In genomic region chr19:45574941-45575631, GRCm38 (mm10) we compare ENCODE assay signal across 8 mouse cellular contexts. TPM values are rescaled to one million over a fixed set of nuclear protein-coding genes. Genes with fewer than 3 reads are reported as not detected.
DNase-seq lines count a peak whose midpoint lies in the region; ATAC-seq lines count a peak whose summit lies in the region.

No protein-coding gene starts in this region.

- H3K4me2 ChIP-seq in midbrain, embryonic 13.5 days (replicated peaks) = no peak overlapping the region
- H3K4me2 ChIP-seq in midbrain, embryonic 16.5 days (ENCODE audit: low read length) = no peak overlapping the region
- H3K4me2 ChIP-seq in forebrain, embryonic 15.5 days (replicated peaks) = no peak overlapping the region

- no peaks in the 10 kb centered on the region for H3K9me3 ChIP-seq in midbrain, embryonic 13.5 days
- no peaks in the 10 kb centered on the region for H3K9me3 ChIP-seq in midbrain, embryonic 16.5 days (replicated peaks; ENCODE audit: control insufficient read depth, low read length, poor library complexity, severe bottlenecking)
- H3K9me3 ChIP-seq in forebrain, embryonic 15.5 days = no peaks in the 10 kb centered on the region

- H3K9ac ChIP-seq in midbrain, embryonic 13.5 days (replicated peaks) = peak overlapping the region; percentile 10; the same call in 1 of the 2 replicates
- no peak overlapping the region for H3K9ac ChIP-seq in midbrain, embryonic 16.5 days (ENCODE audit: low read depth, low read length)
- no peak overlapping the region for H3K9ac ChIP-seq in forebrain, embryonic 15.5 days (replicated peaks)

- H3K27me3 ChIP-seq in midbrain, embryonic 13.5 days = peaks cover 92% of the 10 kb centered on the region
- 0 out of 2 replicates have a peak, but pooled peaks cover 10% of the 10 kb centered on the region for H3K27me3 ChIP-seq in midbrain, embryonic 16.5 days (ENCODE audit: control insufficient read depth, insufficient read depth, low read depth, low read length)
- H3K27me3 ChIP-seq in forebrain, embryonic 15.5 days = no peaks in the 10 kb centered on the region

- no peak for ATAC-seq in midbrain, embryonic 13.5 days
- no peak for ATAC-seq in midbrain, embryonic 16.5 days
- no peak for ATAC-seq in forebrain, embryonic 15.5 days (replicated peaks)

- no peak overlapping the region for H3K27ac ChIP-seq in midbrain, embryonic 13.5 days
- H3K27ac ChIP-seq in midbrain, embryonic 16.5 days (ENCODE audit: low read length) = no peak overlapping the region
- no peak overlapping the region for H3K27ac ChIP-seq in forebrain, embryonic 15.5 days (replicated peaks)

- no peak overlapping the region for H3K4me3 ChIP-seq in midbrain, embryonic 13.5 days (replicated peaks)
- H3K4me3 ChIP-seq in midbrain, embryonic 16.5 days (ENCODE audit: low read depth, low read length) = no peak overlapping the region
- H3K4me3 ChIP-seq in forebrain, embryonic 15.5 days = no peak overlapping the region

- peak; percentile 77 for DNase-seq in induced T-regulatory cell, adult 2 months (ENCODE audit: low read depth)
- DNase-seq in lung, postnatal 25 days (ENCODE audit: low spot score) = peak; percentile 50
- peak; percentile 78 for DNase-seq in thymus, postnatal 25 days
- DNase-seq in layer of hippocampus, adult 9-10 months (ENCODE audit: low spot score) = no peak
- no peak for DNase-seq in kidney, adult 9 months

- H3K4me1 ChIP-seq in midbrain, embryonic 13.5 days (replicated peaks) = peaks cover 22% of the 10 kb centered on the region
- H3K4me1 ChIP-seq in midbrain, embryonic 16.5 days (ENCODE audit: control insufficient read depth, insufficient read depth, low read length) = peaks cover 5% of the 10 kb centered on the region
- no peaks in the 10 kb centered on the region for H3K4me1 ChIP-seq in forebrain, embryonic 15.5 days

- H3K36me3 ChIP-seq in midbrain, embryonic 13.5 days = peaks cover 50% of the 10 kb centered on the region
- H3K36me3 ChIP-seq in midbrain, embryonic 16.5 days (ENCODE audit: control insufficient read depth, insufficient read depth, low read length) = peaks cover 17% of the 10 kb centered on the region
- H3K36me3 ChIP-seq in forebrain, embryonic 15.5 days = peaks cover 20% of the 10 kb centered on the region; the same call in 1 of the 2 replicates

- WGBS in midbrain, embryonic 13.5 days = 54% methylated on average over 19 of the region's 19 CpGs
- WGBS in midbrain, embryonic 16.5 days = 51% methylated on average over 19 of the region's 19 CpGs
- WGBS in forebrain, embryonic 15.5 days = 64% methylated on average over 19 of the region's 19 CpGs

RNA-seq across cellular contexts. Expression of gene Gm17018, which starts 14.7 kb away (rescaled TPM):
- 50.0 and 57.1 TPM in 2 replicates for polyA plus RNA-seq in midbrain, embryonic 13.5 days (2015; fragmentation: Nextera tagmentation; extraction: Ambion mirVana)
- 66.9 and 75.8 TPM in 2 replicates for polyA plus RNA-seq in midbrain, embryonic 16.5 days (2015; fragmentation: Nextera tagmentation; extraction: Ambion mirVana)
- polyA plus RNA-seq in forebrain, embryonic 15.5 days (2015; fragmentation: Nextera tagmentation; extraction: Ambion mirVana) = 43.4 and 46.9 TPM in 2 replicates

RNA-seq across cellular contexts. Expression of gene Poll, which starts 14.8 kb away (rescaled TPM):
- 15.8 and 16.6 TPM in 2 replicates for polyA plus RNA-seq in midbrain, embryonic 13.5 days (2015; fragmentation: Nextera tagmentation; extraction: Ambion mirVana)
- polyA plus RNA-seq in midbrain, embryonic 16.5 days (2015; fragmentation: Nextera tagmentation; extraction: Ambion mirVana) = 12.7 and 13.3 TPM in 2 replicates
- 14.6 and 15.5 TPM in 2 replicates for polyA plus RNA-seq in forebrain, embryonic 15.5 days (2015; fragmentation: Nextera tagmentation; extraction: Ambion mirVana)

Comparison
In these comparisons a context has a peak if more than half of its experiments do, and no peak if none do; other contexts are left out.
1. DNase-seq: peak in induced T-regulatory cell, adult 2 months (single experiment), lung, postnatal 25 days (single experiment) and thymus, postnatal 25 days (single experiment); none in layer of hippocampus, adult 9-10 months (single experiment) and kidney, adult 9 months (single experiment).